Mouse (Mus musculus) C2C12 (cell line): ENCODE results near the gene Kcnab2.

Experiments used
- CTCF ChIP-seq: IDR thresholded peaks from one replicate; pipeline ENCODE4 v1.5.1; 2011; ENCODE audit not compliant: control insufficient read depth, insufficient read depth, insufficient read length
- MAX ChIP-seq: IDR thresholded peaks from one replicate; pipeline ENCODE4 v1.6.1; 2011; ENCODE audit warnings: mild to moderate bottlenecking, control low read depth

DNA sequence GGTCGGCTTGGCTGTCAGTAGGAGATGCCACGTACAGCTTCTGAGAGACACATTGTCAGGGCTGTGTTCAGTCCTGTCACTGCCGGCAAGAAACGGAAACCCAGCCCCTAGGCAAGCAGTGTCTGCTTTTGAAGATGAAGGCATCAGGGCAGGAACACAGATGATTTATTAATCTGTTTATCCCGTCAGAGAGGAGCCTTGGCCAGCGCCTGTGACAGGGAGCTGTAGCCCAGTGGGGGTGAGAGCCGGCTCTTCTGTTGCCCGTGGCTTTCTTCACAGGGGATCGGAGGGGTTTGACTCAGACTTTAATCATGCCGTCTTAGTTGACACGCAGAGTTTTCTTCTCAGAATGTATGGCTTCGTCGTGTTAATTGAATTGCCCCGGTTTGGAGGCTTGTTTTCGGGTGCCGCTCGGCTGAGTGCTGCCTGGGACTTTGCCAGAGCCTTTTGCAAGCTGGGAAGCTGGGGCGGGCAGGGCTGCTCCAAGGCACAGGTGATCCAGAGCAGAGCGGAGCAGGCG, 16.7 kb upstream of the Kcnab2 start:
- TF ChIP-seq CTCF (no peak), MAX (no peak)
